Mouse (Mus musculus) liver, embryonic 14.5 days (tissue): ENCODE data around the gene Spsb2. TPM values are rescaled to one million over a fixed set of nuclear protein-coding genes. Genes with fewer than 3 reads are reported as not detected.
A peak's percentile ranks its signal among the peaks of the same experiment; 100 is the strongest.
"Not testable (repeated sequence)": the region's sequence is repeated elsewhere in the genome, so short reads cannot be mapped to it uniquely, and the experiment has no call there.

Experiments used
- ATAC-seq: fragments of 200-750 bp; cut with Nextera tagmentation; 2 replicates; pipeline ENCODE4 v1.8.0; 2017; ENCODE audit warnings: moderate number of reproducible peaks, mild to moderate bottlenecking, moderate library complexity; ENCODE audit not compliant: insufficient read depth
- DNase-seq, 3 experiments: peaks; one replicate each; pipeline ENCODE4 v3.0.0-alpha.2; 2012 to 2013; ENCODE audit warnings: low read depth in 3 of 3, low spot score in 3 of 3
- H3K27ac ChIP-seq: fragments of 300-500 bp; sonication (generic); 2 replicates; pipeline ENCODE4 v1.5.1; 2014; ENCODE audit warnings: moderate library complexity, mild to moderate bottlenecking, control low read depth, inconsistent platforms
- H3K27me3 ChIP-seq: fragments of 300-500 bp; sonication (generic); 2 replicates; pipeline ENCODE4 v1.6.1; 2014; ENCODE audit warnings: mild to moderate bottlenecking, low read length, moderate library complexity; ENCODE audit not compliant: control insufficient read depth, insufficient read depth
- H3K36me3 ChIP-seq: fragments of 300-500 bp; sonication (generic); replicated peaks from 2 replicates; pipeline ENCODE4 v1.6.1; 2014; ENCODE audit warnings: low read depth; ENCODE audit not compliant: control insufficient read depth, insufficient read depth
- H3K4me1 ChIP-seq, 2 experiments: fragments of 200-500 bp in 1 of 2; fragments of 300-500 bp in 1 of 2; sonication (generic) in 1 of 2; replicated peaks; 2 replicates each; pipeline ENCODE4 v1.6.1; 2012 to 2014; ENCODE audit warnings: antibody characterized with exemption in 1 of 2, inconsistent platforms in 1 of 2, low read length in 1 of 2; ENCODE audit not compliant: control insufficient read depth in 2 of 2, insufficient read depth in 2 of 2
- H3K4me2 ChIP-seq: fragments of 300-500 bp; sonication (generic); 2 replicates; pipeline ENCODE4 v1.6.1; 2014; ENCODE audit warnings: low read depth, mild to moderate bottlenecking, control low read depth, moderate library complexity
- H3K4me3 ChIP-seq, 2 experiments: fragments of 200-500 bp in 1 of 2; fragments of 300-500 bp in 1 of 2; sonication (generic) in 1 of 2; 2 replicates each; pipeline ENCODE4 v1.5.1; 2012 to 2014; ENCODE audit warnings: low read depth in 2 of 2, low read length in 2 of 2, mild to moderate bottlenecking in 2 of 2, control low read depth in 1 of 2, inconsistent platforms in 1 of 2, moderate library complexity in 1 of 2; ENCODE audit not compliant: insufficient read depth in 1 of 2
- H3K9ac ChIP-seq: fragments of 300-500 bp; sonication (generic); replicated peaks from 2 replicates; pipeline ENCODE4 v1.6.1; 2014; ENCODE audit warnings: mild to moderate bottlenecking, control low read depth, moderate library complexity
- H3K9me3 ChIP-seq: fragments of 300-500 bp; sonication (generic); 2 replicates; pipeline ENCODE4 v1.6.1; 2016; ENCODE audit warnings: low read length, mixed read lengths; ENCODE audit not compliant: control insufficient read depth
- CTCF ChIP-seq: IDR thresholded peaks from 2 replicates; pipeline ENCODE4 v1.5.1; 2016; ENCODE audit warnings: antibody characterized with exemption, low read depth, control low read depth
- EP300 ChIP-seq: IDR thresholded peaks from 2 replicates; pipeline ENCODE4 v1.6.1; 2016; ENCODE audit warnings: antibody characterized with exemption, low read depth
- WGBS: fragments of 180-500 bp; shearing (Covaris S2); extraction: QIAGEN DNeasy Blood & Tissue Kit; methylation state at CpG from one replicate; pipeline ENCODE4 v1.1.7; 2014; ENCODE audit not compliant: insufficient replicate concordance; 5-methylcytosine and 5-hydroxymethylcytosine counted together
- polyA plus RNA-seq, 2 experiments: library from polyadenylated mRNA; depleted of rRNA in 1 of 2; stranded (reverse) in 1 of 2; unstranded in 1 of 2; fragments of >200 nt; fragmentation: Nextera tagmentation in 1 of 2; extraction: Ambion mirVana in 1 of 2; gene quantifications; 2 replicates each; pipeline versions ENCODE4 v1.2.1 to v1.2.3; 2012 to 2014

The Spsb2 gene
- polyA plus RNA-seq, 2 experiments: 4.7 to 5.0 TPM

DNA sequence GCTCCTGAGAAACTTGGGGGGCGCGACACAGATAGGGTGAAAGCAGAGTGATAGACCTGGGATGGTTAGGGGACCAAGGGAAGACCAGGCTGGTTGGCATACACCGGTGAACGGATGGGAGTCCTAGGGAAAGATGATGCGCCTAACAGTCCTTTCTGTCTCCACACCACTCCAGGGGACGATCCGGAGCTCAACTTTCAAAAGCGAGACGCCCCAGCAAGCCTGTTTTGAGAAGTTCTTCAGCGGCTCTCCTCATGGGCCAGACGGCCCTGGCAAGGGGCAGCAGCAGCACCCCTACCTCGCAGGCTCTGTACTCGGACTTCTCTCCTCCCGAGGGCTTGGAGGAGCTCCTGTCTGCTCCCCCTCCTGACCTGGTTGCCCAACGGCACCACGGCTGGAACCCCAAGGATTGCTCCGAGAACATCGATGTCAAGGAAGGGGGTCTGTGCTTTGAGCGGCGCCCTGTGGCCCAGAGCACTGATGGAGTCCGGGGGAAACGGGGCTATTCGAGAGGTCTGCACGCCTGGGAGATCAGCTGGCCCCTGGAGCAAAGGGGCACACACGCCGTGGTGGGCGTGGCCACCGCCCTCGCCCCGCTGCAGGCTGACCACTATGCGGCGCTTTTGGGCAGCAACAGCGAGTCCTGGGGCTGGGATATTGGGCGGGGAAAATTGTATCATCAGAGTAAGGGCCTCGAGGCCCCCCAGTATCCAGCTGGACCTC is 752 bp downstream of the Spsb2 start:
- H3K27me3 ChIP-seq: no peaks in the 10 kb centered on the region
- peak overlapping the region; percentile 86 for H3K27ac ChIP-seq
- peak; percentile 35 for ATAC-seq
- H3K9ac ChIP-seq: peak overlapping the region; percentile 77
- under 1% methylated on average over 35 of the region's 35 CpGs for WGBS
- H3K4me2 ChIP-seq: peak overlapping the region; percentile 87
- H3K4me3 ChIP-seq: peak overlapping the region; percentile 75 to 79
- peak; percentile 61 to 71 (median 66) for DNase-seq
- peaks cover 34 to 39% of the 10 kb centered on the region in 2 experiments for H3K4me1 ChIP-seq
- H3K9me3 ChIP-seq: no peaks in the 10 kb centered on the region
- TF ChIP-seq CTCF: peak; percentile 95
- no peak for TF ChIP-seq EP300
- H3K36me3 ChIP-seq: peaks cover 22% of the 10 kb centered on the region

GRCm38 (mm10) chr6:124809775-124810538 is 1.5 kb downstream of the Spsb2 start:
- DNase-seq (no peak), ATAC-seq (no peak)
- Histone ChIP-seq H3K4me1 (peaks cover 31 to 41% of the 10 kb centered on the region in 2 experiments), H3K4me2 (peak overlapping the region; percentile 87), H3K27me3 (no peaks in the 10 kb centered on the region), H3K36me3 (peaks cover 22% of the 10 kb centered on the region), H3K9ac (peak overlapping the region; percentile 77), H3K9me3 (no peaks in the 10 kb centered on the region), H3K4me3 (peak overlapping the region; percentile 75 to 79), H3K27ac (peak overlapping the region; percentile 86)
- 42% methylated on average over 14 of the region's 14 CpGs for WGBS
- TF ChIP-seq EP300 (no peak), CTCF (no peak)

GRCm38 (mm10) chr6:124810566-124811402 is 2.3 kb downstream of the Spsb2 start:
- not testable (repeated sequence) for H3K9ac ChIP-seq, H3K9me3 ChIP-seq, H3K4me3 ChIP-seq, H3K27ac ChIP-seq, H3K27me3 ChIP-seq, ATAC-seq, DNase-seq
- peak overlapping the region; percentile 87; the same call in 1 of the 2 replicates for H3K4me2 ChIP-seq
- WGBS: 78% methylated on average over 11 of the region's 11 CpGs
- H3K36me3 ChIP-seq: peaks cover 22% of the 10 kb centered on the region
- peaks cover 25 to 38% of the 10 kb centered on the region in 2 experiments for H3K4me1 ChIP-seq

DNA sequence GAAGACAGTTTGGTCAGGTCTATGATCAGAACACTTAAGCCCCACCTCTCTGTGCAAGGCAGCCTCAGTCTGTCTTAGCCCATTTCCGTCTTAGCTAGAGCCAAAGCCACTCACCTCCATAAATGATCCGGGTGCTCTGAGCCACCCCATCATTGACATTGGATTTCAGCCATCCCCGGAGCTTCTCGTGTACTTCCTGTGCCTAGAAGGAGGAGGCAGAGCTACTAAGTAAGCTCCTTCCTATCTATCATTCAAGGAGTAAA is 2.9 kb downstream of the Spsb2 start:
- Histone ChIP-seq H3K4me2 (no peak overlapping the region), H3K27ac (no peak overlapping the region), H3K36me3 (peaks cover 22% of the 10 kb centered on the region), H3K9ac (no peak overlapping the region), H3K27me3 (no peaks in the 10 kb centered on the region), H3K4me3 (no peak overlapping the region), H3K4me1 (peaks cover 20 to 32% of the 10 kb centered on the region in 2 experiments), H3K9me3 (no peaks in the 10 kb centered on the region)
- ATAC-seq (no peak), DNase-seq (no peak)
- TF ChIP-seq EP300 (no peak), CTCF (no peak)
- WGBS: 85% methylated on average over 4 of the region's 4 CpGs
